Mouse (Mus musculus): ENCODE data around the gene Gbe1. TPM values are rescaled to one million over a fixed set of nuclear protein-coding genes. Genes with fewer than 3 reads are reported as not detected.

Gene Gbe1
- polyA plus RNA-seq, 1 experiment from 2014 or later, result 16.8 TPM

DNA sequence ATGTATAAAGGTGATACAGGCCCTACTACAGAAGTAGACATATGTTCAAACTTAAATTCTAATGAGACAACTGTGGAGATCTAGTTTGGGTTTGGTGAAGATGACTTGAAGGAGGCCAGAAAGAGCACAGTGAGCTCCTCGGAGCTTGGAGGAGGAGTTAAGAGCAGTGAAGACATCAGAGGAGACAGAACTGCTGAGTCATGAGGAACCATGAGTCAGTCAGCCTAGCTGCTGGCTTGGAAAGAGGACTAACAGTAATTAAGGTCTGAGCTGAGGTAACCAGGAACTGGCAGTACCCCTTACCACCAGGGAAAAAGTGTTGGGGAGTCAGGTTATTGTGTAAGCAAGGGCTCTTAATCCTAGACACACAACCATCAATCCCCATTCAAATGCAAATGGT is 192.7 kb downstream of the Gbe1 start:
- no peaks in the 10 kb centered on the region for H3K36me3 ChIP-seq
- 62% methylated on average over 1 of the region's 1 CpGs for WGBS

DNA sequence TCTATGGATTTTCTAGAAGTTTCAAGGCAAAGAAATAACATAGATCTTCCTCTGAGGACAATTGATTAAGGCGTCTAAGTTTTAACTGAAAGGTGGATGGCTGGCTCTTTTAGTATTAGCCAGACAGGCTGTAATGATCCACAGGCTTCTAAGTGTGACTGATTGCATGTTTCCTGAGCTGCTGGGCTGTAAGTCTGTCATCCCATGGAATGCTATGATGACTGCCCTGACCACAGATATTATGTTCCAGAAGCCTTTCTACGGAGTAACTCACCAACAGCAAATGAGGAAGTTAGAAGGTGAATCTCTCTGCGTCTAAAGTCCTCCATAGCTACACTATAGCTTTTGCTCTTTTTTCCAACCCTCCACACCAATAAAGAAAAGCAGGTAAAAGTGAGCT is 197.2 kb downstream of the Gbe1 start:
- no peaks in the 10 kb centered on the region for H3K27me3 ChIP-seq
- no peak overlapping the region for H3K27ac ChIP-seq (replicated peaks)
- H3K36me3 ChIP-seq, result no peaks in the 10 kb centered on the region
- H3K4me2 ChIP-seq (replicated peaks), result no peak overlapping the region
- no peak for ATAC-seq (ENCODE audit: insufficient number of reproducible peaks, low FRiP score, low TSS enrichment, low read depth)
- no peak overlapping the region for H3K9ac ChIP-seq
- H3K9me3 ChIP-seq (replicated peaks), result no peaks in the 10 kb centered on the region
- no peaks in the 10 kb centered on the region for H3K4me1 ChIP-seq
- H3K4me3 ChIP-seq (replicated peaks), result no peak overlapping the region
- WGBS, result 67% methylated on average over 3 of the region's 3 CpGs

More for the DNA sequence above, 192.7 kb downstream of the Gbe1 start:
- Histone ChIP-seq H3K4me2 (replicated peaks) (no peak overlapping the region), H3K4me3 (replicated peaks) (no peak overlapping the region), H3K9ac (no peak overlapping the region), H3K27me3 (no peaks in the 10 kb centered on the region), H3K4me1 (no peaks in the 10 kb centered on the region), H3K27ac (replicated peaks) (no peak overlapping the region), H3K9me3 (replicated peaks) (no peaks in the 10 kb centered on the region)
- ATAC-seq (ENCODE audit: insufficient number of reproducible peaks, low FRiP score, low TSS enrichment, low read depth), result no peak

- H3K4me1 ChIP-seq, result no peaks in the 10 kb centered on the region
- no peak for ATAC-seq (ENCODE audit: insufficient number of reproducible peaks, low FRiP score, low TSS enrichment, low read depth)
- 73% methylated on average over 2 of the region's 2 CpGs for WGBS
- H3K27ac ChIP-seq (replicated peaks), result no peak overlapping the region
- H3K9me3 ChIP-seq (replicated peaks), result no peaks in the 10 kb centered on the region
- no peak overlapping the region for H3K4me3 ChIP-seq (replicated peaks)
- H3K36me3 ChIP-seq, result no peaks in the 10 kb centered on the region
- H3K9ac ChIP-seq, result no peak overlapping the region
- no peaks in the 10 kb centered on the region for H3K27me3 ChIP-seq
- no peak overlapping the region for H3K4me2 ChIP-seq (replicated peaks)
Measured at GRCm38 (mm10) chr16:70522861-70523260, 209.1 kb downstream of the Gbe1 start.

DNA sequence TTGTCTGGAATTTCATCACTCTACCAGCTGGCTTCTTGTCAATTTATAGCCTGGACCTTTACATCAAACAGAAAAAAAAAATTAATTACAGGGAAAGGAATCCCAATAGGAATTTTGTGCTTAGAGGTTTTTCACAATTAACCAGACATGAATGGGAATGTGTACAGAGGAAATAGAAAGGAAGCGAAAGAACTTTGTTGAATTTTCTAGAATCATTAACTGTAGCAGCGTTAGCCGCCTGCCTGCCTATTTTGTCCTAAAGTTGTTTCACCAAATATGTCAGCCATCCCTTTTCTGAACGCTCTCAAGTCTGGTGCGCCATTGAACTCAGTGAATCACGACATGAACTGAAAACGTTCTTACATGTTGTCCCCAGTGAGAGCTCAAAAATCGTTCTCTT is 209.8 kb downstream of the Gbe1 start:
- H3K36me3 ChIP-seq, result no peaks in the 10 kb centered on the region
- H3K4me2 ChIP-seq (replicated peaks), result no peak overlapping the region
- no peak overlapping the region for H3K9ac ChIP-seq
- 82% methylated on average over 8 of the region's 8 CpGs for WGBS
- no peak overlapping the region for H3K4me3 ChIP-seq (replicated peaks)
- no peak for ATAC-seq (ENCODE audit: insufficient number of reproducible peaks, low FRiP score, low TSS enrichment, low read depth)
- no peaks in the 10 kb centered on the region for H3K9me3 ChIP-seq (replicated peaks)
- no peak overlapping the region for H3K27ac ChIP-seq (replicated peaks)
- no peaks in the 10 kb centered on the region for H3K27me3 ChIP-seq
- H3K4me1 ChIP-seq, result no peaks in the 10 kb centered on the region

DNA sequence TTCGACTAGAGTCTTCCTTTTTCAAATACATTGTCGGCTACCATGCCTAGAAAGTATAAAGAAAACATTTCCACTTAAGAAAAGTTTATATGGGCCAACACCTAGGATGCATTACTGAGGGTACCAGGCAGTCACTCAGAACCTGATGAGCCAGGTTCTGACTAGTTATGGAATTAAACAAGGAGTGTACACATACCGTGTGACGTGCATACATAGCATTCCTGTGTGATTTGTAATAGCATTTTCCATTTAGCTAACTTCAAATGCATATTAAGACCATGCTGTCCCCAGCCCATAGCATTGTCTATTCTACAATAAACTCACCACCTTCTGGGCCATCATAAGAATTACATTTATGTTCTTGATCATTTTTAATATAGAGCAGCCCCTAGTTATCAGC is 210.5 kb downstream of the Gbe1 start:
- Histone ChIP-seq H3K4me2 (replicated peaks) (no peak overlapping the region), H3K4me1 (no peaks in the 10 kb centered on the region), H3K36me3 (no peaks in the 10 kb centered on the region), H3K4me3 (replicated peaks) (no peak overlapping the region), H3K9ac (no peak overlapping the region), H3K27me3 (no peaks in the 10 kb centered on the region), H3K9me3 (replicated peaks) (no peaks in the 10 kb centered on the region), H3K27ac (replicated peaks) (no peak overlapping the region)
- no peak for ATAC-seq (ENCODE audit: insufficient number of reproducible peaks, low FRiP score, low TSS enrichment, low read depth)
- WGBS, result 68% methylated on average over 4 of the region's 4 CpGs

GRCm38 (mm10) chr16:70527224-70527623 is 213.5 kb downstream of the Gbe1 start:
- H3K4me2 ChIP-seq (replicated peaks), result no peak overlapping the region
- no peaks in the 10 kb centered on the region for H3K27me3 ChIP-seq
- no peak overlapping the region for H3K27ac ChIP-seq (replicated peaks)
- H3K4me1 ChIP-seq, result no peaks in the 10 kb centered on the region
- no peaks in the 10 kb centered on the region for H3K36me3 ChIP-seq
- WGBS, result 86% methylated on average over 8 of the region's 8 CpGs
- no peak overlapping the region for H3K4me3 ChIP-seq (replicated peaks)
- H3K9me3 ChIP-seq (replicated peaks), result no peaks in the 10 kb centered on the region
- ATAC-seq (ENCODE audit: insufficient number of reproducible peaks, low FRiP score, low TSS enrichment, low read depth), result no peak
- no peak overlapping the region for H3K9ac ChIP-seq

- no peak overlapping the region for H3K9ac ChIP-seq
- H3K27me3 ChIP-seq, result no peaks in the 10 kb centered on the region
- no peaks in the 10 kb centered on the region for H3K9me3 ChIP-seq (replicated peaks)
- 80% methylated on average over 2 of the region's 2 CpGs for WGBS
- no peak overlapping the region for H3K4me2 ChIP-seq (replicated peaks)
- H3K4me1 ChIP-seq, result no peaks in the 10 kb centered on the region
- ATAC-seq (ENCODE audit: insufficient number of reproducible peaks, low FRiP score, low TSS enrichment, low read depth), result no peak
- no peaks in the 10 kb centered on the region for H3K36me3 ChIP-seq
- H3K27ac ChIP-seq (replicated peaks), result no peak overlapping the region
- no peak overlapping the region for H3K4me3 ChIP-seq (replicated peaks)
Measured at GRCm38 (mm10) chr16:70535224-70535623, 221.5 kb downstream of the Gbe1 start.

DNA sequence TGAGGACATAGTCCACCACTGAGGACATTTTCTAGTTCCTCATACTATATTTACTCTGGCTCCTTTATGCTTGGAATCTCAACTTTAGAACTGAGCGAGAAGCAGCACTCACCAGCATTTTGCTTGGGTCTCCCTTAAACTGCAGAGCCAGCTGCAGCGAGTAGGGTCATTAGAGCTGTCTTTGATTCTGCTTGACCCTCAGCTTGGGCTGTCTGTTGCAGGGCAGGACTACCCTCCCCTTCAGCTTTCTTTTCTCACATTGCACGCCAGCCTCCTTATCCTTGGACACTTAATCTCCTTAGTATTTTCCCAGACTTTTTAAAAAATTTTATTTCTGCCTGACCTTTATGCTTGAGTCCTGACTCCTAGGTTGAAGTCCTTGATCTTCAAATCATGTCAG is 237.1 kb downstream of the Gbe1 start:
- H3K4me3 ChIP-seq (replicated peaks), result no peak overlapping the region
- 54% methylated on average over 3 of the region's 3 CpGs for WGBS
- H3K9me3 ChIP-seq (replicated peaks), result no peaks in the 10 kb centered on the region
- ATAC-seq (ENCODE audit: insufficient number of reproducible peaks, low FRiP score, low TSS enrichment, low read depth), result no peak
- H3K27me3 ChIP-seq, result no peaks in the 10 kb centered on the region
- no peak overlapping the region for H3K27ac ChIP-seq (replicated peaks)
- no peak overlapping the region for H3K4me2 ChIP-seq (replicated peaks)
- H3K36me3 ChIP-seq, result no peaks in the 10 kb centered on the region
- H3K4me1 ChIP-seq, result no peaks in the 10 kb centered on the region
- H3K9ac ChIP-seq, result no peak overlapping the region

- Histone ChIP-seq H3K27ac (replicated peaks) (no peak overlapping the region), H3K9me3 (replicated peaks) (no peaks in the 10 kb centered on the region), H3K4me3 (replicated peaks) (no peak overlapping the region), H3K4me2 (replicated peaks) (no peak overlapping the region), H3K36me3 (no peaks in the 10 kb centered on the region), H3K27me3 (no peaks in the 10 kb centered on the region), H3K4me1 (no peaks in the 10 kb centered on the region), H3K9ac (no peak overlapping the region)
- WGBS, result 66% methylated on average over 10 of the region's 10 CpGs
- ATAC-seq (ENCODE audit: insufficient number of reproducible peaks, low FRiP score, low TSS enrichment, low read depth), result peak; percentile 57; the same call in 1 of the 2 replicates
Measured at GRCm38 (mm10) chr16:70561635-70562348, 248.0 kb downstream of the Gbe1 start.

DNA sequence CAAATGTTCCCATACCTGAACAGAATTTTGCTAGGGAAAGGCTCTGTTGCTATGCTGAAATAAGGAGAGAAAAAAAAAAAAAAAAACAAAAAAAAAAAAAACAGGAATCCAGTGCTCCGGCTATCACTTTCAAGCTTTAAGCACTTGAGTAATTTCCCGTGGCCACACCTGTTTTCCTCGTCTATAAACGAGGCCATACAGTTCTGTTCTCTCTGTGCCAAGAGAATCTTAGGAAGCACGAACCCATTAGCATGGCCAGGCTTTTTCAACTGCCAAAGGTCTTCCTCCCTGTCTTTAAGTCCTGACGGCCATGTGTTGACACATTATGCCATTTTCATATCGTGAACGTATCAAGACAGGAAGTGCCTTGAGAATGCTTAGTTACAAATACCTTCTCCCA is 248.8 kb downstream of the Gbe1 start:
- Histone ChIP-seq H3K36me3 (no peaks in the 10 kb centered on the region), H3K9me3 (replicated peaks) (no peaks in the 10 kb centered on the region), H3K4me3 (replicated peaks) (no peak overlapping the region), H3K4me2 (replicated peaks) (no peak overlapping the region), H3K4me1 (no peaks in the 10 kb centered on the region), H3K9ac (no peak overlapping the region), H3K27me3 (no peaks in the 10 kb centered on the region), H3K27ac (replicated peaks) (no peak overlapping the region)
- no peak for ATAC-seq (ENCODE audit: insufficient number of reproducible peaks, low FRiP score, low TSS enrichment, low read depth)
- 60% methylated on average over 8 of the region's 8 CpGs for WGBS

DNA sequence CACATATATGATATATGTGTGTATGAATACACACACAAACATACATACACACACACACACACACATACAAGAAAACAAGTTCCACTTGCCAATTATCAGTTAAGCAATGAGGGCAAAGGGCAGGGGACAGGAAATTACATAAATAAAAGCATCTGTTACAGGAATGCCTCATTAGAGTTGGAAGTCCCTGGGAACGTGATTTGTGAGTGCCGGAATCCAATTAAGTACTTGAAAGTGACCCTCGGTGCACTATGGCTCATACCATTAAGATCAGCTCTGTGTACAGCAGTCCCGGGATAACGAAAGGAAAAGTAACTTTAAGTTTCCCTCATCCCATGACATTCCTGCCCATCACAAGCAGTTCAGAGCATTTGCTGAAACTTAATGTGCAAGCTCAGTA is 249.7 kb downstream of the Gbe1 start:
- no peak for ATAC-seq (ENCODE audit: insufficient number of reproducible peaks, low FRiP score, low TSS enrichment, low read depth)
- WGBS, result 33% methylated on average over 5 of the region's 5 CpGs
- H3K9ac ChIP-seq, result no peak overlapping the region

More for the DNA sequence above, 249.7 kb downstream of the Gbe1 start:
- Histone ChIP-seq H3K4me1 (no peaks in the 10 kb centered on the region), H3K36me3 (no peaks in the 10 kb centered on the region), H3K27me3 (no peaks in the 10 kb centered on the region), H3K27ac (replicated peaks) (no peak overlapping the region), H3K9me3 (replicated peaks) (no peaks in the 10 kb centered on the region), H3K4me2 (replicated peaks) (no peak overlapping the region), H3K4me3 (replicated peaks) (no peak overlapping the region)

All from embryonic facial prominence, embryonic 15.5 days (tissue).